Mouse (Mus musculus): ENCODE results near the gene Slc30a1. TPM values are rescaled to one million over a fixed set of nuclear protein-coding genes. Genes with fewer than 3 reads are reported as not detected.

Gene Slc30a1
- total RNA-seq, 2 experiments from 2014 or later = 28.7 to 35.9 TPM

DNA sequence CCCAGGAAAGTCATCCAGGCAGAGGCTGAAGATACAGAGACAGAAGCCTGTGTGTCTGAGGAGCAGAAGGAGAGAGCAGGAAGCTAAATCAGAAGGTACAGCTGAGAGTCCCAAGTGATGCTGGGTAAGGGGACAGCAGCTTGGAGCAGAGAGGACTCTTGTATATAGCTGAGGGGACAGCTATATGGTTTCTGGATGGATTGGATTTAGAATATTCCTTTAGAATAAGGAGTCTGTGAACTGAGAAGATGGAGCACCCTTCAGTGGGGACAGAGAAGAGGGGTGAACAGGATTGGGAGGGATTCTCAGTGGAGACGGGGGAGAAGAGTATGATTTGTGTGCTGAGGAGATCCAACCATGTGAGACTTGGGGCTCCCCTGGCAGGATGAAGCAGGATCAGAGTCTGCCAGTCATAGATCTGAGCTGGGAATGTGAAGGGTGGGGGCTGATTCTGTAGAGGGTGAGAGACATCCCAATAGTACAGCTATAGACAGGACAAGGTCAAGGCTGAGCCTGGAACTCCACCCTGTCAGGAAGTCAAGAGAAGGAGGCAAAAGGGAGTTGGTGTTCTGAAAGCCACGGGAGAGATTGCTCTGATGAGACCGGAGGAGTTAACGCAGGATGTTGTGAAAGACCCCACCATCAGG, 26.5 kb downstream of the Slc30a1 start:
- no peak for DNase-seq (ENCODE audit: low spot score in 2 of 2)

DNA sequence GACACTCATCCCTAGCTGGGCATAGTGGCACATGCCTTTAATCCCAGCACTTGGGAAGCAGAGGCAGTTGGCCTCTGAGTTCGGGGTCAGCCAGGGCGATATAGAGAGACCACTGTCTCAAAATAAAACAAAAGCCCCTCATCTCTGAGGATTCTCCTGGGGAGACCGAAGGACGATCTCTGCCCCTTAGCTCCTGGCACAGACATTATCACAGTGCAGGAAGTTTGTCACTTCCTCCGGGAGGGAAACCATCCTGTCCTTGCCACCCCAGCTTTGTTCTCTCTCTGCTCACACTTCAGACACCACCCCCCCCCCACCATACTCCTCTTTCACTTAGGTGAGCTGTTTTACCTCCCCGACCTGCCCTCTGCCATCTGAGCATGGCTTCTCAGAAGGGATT, 37.1 kb downstream of the Slc30a1 start:
- DNase-seq (ENCODE audit: low spot score in 2 of 2) = no peak

DNA sequence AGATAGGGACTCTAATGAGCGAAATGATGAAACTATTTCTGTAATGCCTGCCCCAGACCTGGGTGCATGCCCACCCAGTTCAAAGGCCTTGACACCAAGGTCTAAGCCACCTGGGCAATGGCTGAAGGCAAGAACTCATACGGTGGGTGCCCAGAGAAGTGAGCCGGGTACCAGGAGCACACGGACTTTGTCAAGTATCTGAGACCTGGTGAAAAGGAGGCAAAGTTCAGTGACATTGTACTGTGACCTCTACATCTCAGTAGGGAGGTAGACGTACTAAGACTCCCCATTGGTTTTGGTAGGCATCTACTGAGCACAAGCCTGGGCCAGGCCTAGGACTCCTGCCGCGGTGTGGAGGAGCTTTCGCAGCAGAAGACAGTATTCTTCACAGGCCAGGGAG, 38.8 kb downstream of the Slc30a1 start:
- DNase-seq (ENCODE audit: low spot score in 2 of 2) = no peak

GRCm38 (mm10) chr1:191945756-191946155, 39.2 kb downstream of the Slc30a1 start:
- DNase-seq (ENCODE audit: low spot score in 2 of 2) = no peak

GRCm38 (mm10) chr1:191946261-191946660, 39.7 kb downstream of the Slc30a1 start:
- no peak for DNase-seq (ENCODE audit: low spot score in 2 of 2)

DNA sequence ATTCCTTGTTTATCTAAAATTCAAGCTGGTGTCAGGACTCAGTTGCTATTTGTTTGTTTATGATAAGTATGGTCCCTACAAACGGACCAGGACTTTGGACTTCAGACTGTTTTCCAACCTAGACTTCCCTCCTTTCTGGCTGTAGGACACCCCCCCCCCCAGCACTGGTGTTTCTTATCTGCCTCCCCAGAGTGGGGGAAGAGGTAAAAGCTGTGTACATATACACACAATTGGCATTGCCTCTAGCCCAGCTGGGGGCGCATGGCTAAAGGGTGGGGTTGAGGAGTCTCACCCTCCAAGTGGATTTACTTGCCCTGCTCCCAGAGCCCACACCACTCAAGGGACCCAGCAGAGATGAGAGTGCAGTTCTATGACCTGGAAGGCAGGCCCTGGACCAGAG, 40.3 kb downstream of the Slc30a1 start:
- DNase-seq (ENCODE audit: low spot score in 2 of 2) = no peak

- no peak for DNase-seq (ENCODE audit: low spot score in 2 of 2)
These were observed 41.2 kb downstream of the Slc30a1 start for GRCm38 (mm10) chr1:191947796-191948195.

- DNase-seq (ENCODE audit: low spot score in 2 of 2) = no peak
These were observed 42.0 kb downstream of the Slc30a1 start for GRCm38 (mm10) chr1:191948600-191948999.

- DNase-seq (ENCODE audit: low spot score in 2 of 2) = peak in 1 of 2 experiments; percentile 46
These were observed 44.0 kb downstream of the Slc30a1 start for GRCm38 (mm10) chr1:191950611-191951010.

GRCm38 (mm10) chr1:191952733-191953335, 46.3 kb downstream of the Slc30a1 start:
- peak; percentile 50 to 77 for DNase-seq (ENCODE audit: low spot score in 2 of 2)

- no peak for DNase-seq (ENCODE audit: low spot score in 2 of 2)
These were observed 48.5 kb downstream of the Slc30a1 start for GRCm38 (mm10) chr1:191955101-191955500.

DNA sequence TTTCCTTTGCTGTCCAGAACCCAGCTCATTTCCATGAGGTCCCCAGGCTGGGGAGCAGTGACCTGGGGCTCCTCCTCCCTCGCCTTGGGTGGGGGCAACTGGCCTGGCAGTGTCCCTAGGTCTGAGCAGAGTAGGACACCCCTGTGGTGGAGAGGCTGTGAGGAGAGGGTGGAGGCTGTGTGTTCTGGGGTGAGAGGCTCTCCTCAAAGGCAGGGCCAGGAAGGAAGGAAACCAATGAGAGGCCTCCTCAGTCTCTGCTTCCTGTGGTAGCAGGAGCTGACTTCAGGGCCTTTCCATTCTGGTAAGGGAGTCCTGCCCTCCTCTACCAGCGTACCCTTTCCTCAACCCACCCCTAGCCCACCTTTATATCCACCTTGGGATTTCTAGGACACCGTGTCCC, 49.7 kb downstream of the Slc30a1 start:
- no peak for DNase-seq (ENCODE audit: low spot score in 2 of 2)

DNA sequence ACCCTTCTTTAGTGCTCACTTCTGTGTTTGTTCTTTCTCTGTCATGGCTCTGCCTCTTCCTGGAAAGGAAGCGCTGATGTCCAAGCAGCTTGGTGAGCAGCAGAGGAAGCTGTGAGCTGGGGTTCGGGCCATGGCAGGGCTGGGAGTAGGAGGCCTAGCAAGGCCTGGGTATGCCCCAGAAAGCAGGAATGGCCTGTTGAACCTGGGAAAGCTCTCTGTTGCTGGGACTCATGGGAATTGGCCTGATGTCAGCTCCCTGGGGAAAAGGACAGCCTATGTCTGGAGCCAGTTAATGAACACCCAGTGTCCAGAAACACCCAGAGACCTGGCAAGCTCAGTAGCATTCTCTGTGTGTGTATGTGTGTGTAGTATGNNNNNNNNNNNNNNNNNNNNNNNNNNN, 50.3 kb downstream of the Slc30a1 start:
- DNase-seq (ENCODE audit: low spot score in 2 of 2) = no peak

- DNase-seq (ENCODE audit: low spot score in 2 of 2) = no peak
These were observed 50.8 kb downstream of the Slc30a1 start for GRCm38 (mm10) chr1:191957321-191957720.

- no peak for DNase-seq (ENCODE audit: low spot score in 2 of 2)
These were observed 54.4 kb downstream of the Slc30a1 start for GRCm38 (mm10) chr1:191960946-191961345.

Other genes starting within 250 kb of the Slc30a1 start
- 100 to 1,000 TPM; 185 to 194 TPM for gene Lpgat1, start 188.9 kb upstream of the Slc30a1 start, total RNA-seq (2021)
- 1 to 10 TPM; 1.4 to 1.6 TPM for gene Nek2, start 85.3 kb upstream of the Slc30a1 start, total RNA-seq (2021)
- gene Rd3, start 70.6 kb downstream of the Slc30a1 start, total RNA-seq (2021) = under 1 TPM; 0.14 to 0.37 TPM
- 1 to 10 TPM; 4.6 to 7.4 TPM for gene Traf5, start 185.8 kb downstream of the Slc30a1 start, total RNA-seq (2021)
- gene Rcor3, start 231.3 kb downstream of the Slc30a1 start, total RNA-seq (2021) = 10 to 100 TPM; 27.3 to 28.7 TPM

All from left cerebral cortex, adult 18-20 months (tissue).